Mouse (Mus musculus) right cerebral cortex, postnatal 36 days (tissue): ENCODE data around the gene Gtdc1.

Source experiments
- DNase-seq, 2 experiments: peaks; one replicate each; pipeline ENCODE4 v3.0.0; 2022; ENCODE audit warnings: low spot score in 2 of 2, mixed read lengths in 1 of 2

The Gtdc1 gene

DNA sequence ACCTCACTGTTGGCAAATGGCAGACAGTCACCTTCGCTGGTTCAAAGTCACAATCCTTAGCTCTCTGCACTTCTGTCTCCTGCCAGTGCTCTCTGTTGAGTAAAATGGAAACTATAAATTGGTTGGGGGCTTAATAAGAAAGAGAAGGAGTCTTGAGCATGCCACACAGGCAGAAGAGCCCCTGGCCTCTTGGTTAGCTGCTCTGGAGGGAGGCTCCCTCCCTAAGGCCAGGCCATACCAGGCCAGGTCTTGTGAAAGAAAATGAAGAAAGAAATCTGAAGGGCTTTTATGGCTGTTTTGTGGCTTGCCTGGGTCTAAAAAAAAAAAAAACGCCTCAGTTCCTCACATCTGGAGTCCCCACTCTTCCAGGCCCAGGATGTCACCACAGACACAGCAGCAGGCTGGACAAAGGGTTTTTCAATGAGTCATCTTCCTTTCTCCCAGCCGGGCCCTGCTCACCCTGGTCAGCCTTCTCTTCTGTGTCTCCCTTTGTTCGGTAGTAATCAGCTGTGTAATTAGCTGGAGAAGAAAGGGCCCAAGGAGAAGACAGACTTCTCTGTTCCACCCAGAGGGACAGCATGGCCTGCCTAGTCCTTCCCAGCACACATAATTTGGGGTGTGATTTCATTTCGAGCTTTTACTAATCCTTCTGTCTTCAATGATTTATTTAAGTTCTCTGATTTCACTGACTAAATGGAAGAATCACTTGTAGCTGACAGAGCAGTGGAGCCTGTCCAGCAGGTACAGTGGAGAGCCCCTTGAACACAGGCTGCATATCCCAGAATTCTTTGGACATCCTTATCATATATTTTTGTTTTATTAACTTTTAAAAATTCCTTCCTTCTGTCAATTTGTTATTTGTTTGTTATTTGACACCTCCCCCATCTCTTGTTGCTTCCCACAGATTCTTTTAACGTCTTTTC is 401.1 kb downstream of the Gtdc1 start:
- DNase-seq, result peak in 1 of 2 experiments; percentile 7

DNA sequence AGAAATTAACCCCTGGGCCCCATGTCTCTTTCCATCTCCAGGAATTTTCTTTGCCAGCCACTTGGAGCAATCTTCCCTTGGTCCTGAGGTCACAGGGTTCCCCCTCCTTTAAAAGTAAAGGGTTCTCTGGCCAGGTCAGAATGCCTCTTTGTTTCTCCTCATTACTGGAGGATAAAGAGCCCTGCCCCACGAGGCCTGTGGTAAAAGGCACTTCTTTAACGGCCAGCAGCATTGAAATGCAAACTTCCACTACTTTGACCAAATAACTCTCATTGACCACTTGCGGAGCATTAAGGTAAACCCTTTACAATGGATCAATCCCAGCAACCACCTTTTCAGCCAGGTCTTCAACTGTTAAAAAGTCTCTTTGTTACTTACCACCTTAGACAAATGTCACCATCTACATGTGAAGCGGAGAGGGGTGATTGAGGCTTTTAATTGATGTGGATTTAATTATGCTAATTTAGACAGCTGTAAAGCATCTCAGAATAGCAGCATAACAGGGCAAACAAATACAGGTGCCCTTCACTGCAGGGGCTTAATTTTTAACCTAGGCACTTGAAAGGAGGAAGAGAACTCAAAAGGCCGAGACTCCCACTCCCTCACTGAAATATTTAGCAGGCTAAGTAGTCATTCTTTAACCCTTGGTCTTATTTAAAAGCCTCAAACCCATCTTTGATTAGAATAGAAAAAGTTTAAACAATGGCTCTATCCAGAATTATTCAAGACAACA is 402.1 kb downstream of the Gtdc1 start:
- no peak for DNase-seq

DNA sequence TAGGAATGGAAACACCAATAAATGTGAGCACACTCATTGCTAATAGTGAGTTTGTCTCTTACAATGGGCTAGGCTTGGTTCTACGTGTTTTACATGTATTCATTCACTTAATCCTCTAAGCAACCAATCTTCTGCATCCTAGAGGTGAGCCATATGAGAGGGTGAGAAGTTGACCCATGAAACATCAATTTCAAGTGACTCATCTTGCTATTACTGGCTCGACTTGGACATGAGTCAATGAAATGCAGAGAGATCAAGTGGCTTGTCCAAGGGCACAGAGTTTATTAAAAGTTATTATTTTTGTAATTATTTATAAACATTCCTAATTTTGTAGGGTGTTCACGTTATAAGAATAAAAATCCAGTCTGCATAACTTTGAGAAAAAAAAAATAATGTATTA is 408.2 kb downstream of the Gtdc1 start:
- DNase-seq, result no peak

DNA sequence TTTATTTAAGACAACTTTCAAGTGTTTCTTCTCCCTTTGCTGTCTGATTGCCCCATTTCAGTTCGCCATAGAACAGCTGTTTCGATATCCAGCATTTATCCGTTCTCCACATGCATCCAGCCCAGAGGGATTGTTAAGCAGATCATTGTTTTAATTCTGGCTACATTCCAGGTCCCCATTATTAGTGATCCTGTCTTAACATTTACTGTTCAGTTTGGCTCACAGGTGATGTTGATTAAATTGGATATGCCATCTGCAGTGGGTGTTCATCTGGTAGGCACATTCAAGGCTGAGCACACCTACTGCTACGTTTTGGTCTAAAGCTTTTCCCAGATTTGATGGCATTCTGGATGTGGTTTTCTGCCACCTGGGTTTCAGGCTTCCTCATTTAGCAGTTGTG is 409.4 kb downstream of the Gtdc1 start:
- DNase-seq, result no peak
